Mouse (Mus musculus) erythroblast, embryonic 14.5 days (primary cell): ENCODE results near the gene Col20a1. TPM values are rescaled to one million over a fixed set of nuclear protein-coding genes. Genes with fewer than 3 reads are reported as not detected.

ENCODE experiments used
- H3K27me3 ChIP-seq: 2 replicates; pipeline ENCODE4 v1.6.1; 2012; ENCODE audit warnings: inconsistent platforms; ENCODE audit not compliant: control insufficient read depth
- H3K36me3 ChIP-seq: 2 replicates; pipeline ENCODE4 v1.6.1; 2012; ENCODE audit warnings: mild to moderate bottlenecking, inconsistent platforms; ENCODE audit not compliant: control insufficient read depth
- H3K4me1 ChIP-seq: 2 replicates; pipeline ENCODE4 v1.6.1; 2012; ENCODE audit warnings: inconsistent platforms; ENCODE audit not compliant: control insufficient read depth
- H3K4me3 ChIP-seq: replicated peaks from 2 replicates; pipeline ENCODE3; 2012; ENCODE audit warnings: moderate library complexity, mild to moderate bottlenecking, inconsistent platforms
- H3K9me3 ChIP-seq: 2 replicates; pipeline ENCODE4 v1.6.1; 2012; ENCODE audit warnings: low read length, inconsistent platforms, mixed read lengths; ENCODE audit not compliant: control insufficient read depth
- GATA1 ChIP-seq: IDR thresholded peaks from 2 replicates; pipeline ENCODE4 v1.6.1; 2012; ENCODE audit warnings: low read length, inconsistent platforms, mixed read lengths
- TAL1 ChIP-seq: IDR thresholded peaks from 3 replicates; pipeline ENCODE4 v1.6.1; 2012; ENCODE audit warnings: low read length, inconsistent platforms, mixed read lengths
- polyA plus RNA-seq: library from polyadenylated mRNA; stranded (reverse); fragments of >175 nt; gene quantifications from 2 replicates; pipeline ENCODE4 v1.2.3, GENCODE M21; 2012

Gene Col20a1
- polyA plus RNA-seq, 1 experiment, result 0.18 TPM

DNA sequence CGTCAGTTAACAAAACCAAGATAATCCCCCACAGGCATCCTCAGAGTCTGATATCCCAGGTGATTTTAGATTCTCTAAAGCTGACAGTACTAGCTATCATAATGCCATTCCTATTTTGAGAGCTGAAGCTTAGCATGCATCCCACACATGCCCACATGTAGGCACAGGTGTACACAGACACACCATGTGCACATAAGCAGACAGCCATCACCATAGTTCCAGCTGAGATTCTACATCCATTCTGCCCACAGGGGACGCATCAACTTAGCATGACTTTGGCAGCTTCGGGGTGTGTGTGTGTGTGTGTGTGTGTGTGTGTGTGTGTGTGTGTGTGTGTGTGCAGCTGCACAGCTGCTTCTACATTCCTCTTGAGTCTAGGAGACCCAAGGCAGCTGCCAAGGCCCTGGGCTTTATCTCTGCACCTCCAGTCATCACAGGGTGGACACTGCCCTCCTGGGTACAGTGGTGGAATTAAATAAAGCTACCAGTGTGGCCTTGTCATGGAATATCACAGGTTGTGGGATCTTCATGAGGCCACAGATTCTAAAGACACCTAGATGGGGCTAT is 2.1 kb downstream of the Col20a1 start:
- H3K4me3 ChIP-seq, result no peak overlapping the region
- no peaks in the 10 kb centered on the region for H3K9me3 ChIP-seq
- no peak for TF ChIP-seq GATA1
- no peak for TF ChIP-seq TAL1
- H3K4me1 ChIP-seq, result no peaks in the 10 kb centered on the region; the same call in 1 of the 2 replicates
- no peaks in the 10 kb centered on the region for H3K27me3 ChIP-seq
- H3K36me3 ChIP-seq, result peaks cover 1% of the 10 kb centered on the region; the same call in 1 of the 2 replicates

GRCm38 (mm10) chr2:180988948-180989347 is 2.6 kb downstream of the Col20a1 start:
- H3K9me3 ChIP-seq, result no peaks in the 10 kb centered on the region
- no peak for TF ChIP-seq TAL1
- no peak for TF ChIP-seq GATA1
- no peaks in the 10 kb centered on the region for H3K27me3 ChIP-seq
- no peaks in the 10 kb centered on the region; the same call in 1 of the 2 replicates for H3K4me1 ChIP-seq
- no peaks in the 10 kb centered on the region for H3K36me3 ChIP-seq
- no peak overlapping the region for H3K4me3 ChIP-seq

DNA sequence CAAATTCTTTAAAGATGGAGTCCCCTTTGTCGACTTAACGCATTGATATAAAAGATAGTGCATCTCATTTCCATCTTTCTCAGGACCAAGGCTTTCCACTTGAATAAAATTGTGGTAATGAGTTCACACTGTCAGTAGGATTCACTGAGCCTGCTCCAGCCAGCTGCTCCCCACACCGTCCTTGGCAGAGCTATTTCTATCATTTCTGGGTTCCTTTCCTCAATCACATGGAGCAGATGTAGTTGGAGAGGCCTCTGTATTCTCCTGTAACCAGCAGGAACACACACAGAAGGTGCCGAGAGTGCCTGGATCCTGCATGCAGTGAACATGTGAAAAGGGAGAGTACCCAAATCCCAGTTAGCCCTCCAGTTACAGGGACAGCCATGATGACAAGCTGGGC is 4.0 kb downstream of the Col20a1 start:
- Histone ChIP-seq H3K36me3 (no peaks in the 10 kb centered on the region), H3K9me3 (no peaks in the 10 kb centered on the region), H3K4me3 (no peak overlapping the region), H3K4me1 (no peaks in the 10 kb centered on the region), H3K27me3 (no peaks in the 10 kb centered on the region)
- TF ChIP-seq GATA1, result no peak
- no peak for TF ChIP-seq TAL1

DNA sequence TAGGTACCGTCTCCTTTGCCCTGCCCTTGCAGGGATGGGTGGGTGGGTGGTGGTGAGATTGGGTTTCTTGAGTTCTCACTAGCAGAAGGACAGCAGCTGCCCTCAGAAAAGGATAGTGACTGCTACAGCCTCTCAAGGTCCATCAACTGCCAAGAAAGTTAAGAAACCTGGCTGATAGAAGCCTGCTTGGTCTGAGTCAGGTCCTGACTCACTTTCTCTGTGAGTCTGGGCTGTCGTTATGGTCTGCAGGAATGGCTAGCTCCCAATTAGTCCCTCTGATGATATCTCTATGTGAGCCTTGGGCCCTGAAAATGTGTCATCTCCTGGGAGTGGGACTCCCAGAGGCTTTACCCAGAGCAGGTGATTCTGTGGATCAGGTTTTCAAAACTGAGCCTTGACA is 8.0 kb downstream of the Col20a1 start:
- TF ChIP-seq GATA1, result no peak
- TF ChIP-seq TAL1, result no peak
- Histone ChIP-seq H3K4me1 (no peaks in the 10 kb centered on the region), H3K27me3 (no peaks in the 10 kb centered on the region), H3K4me3 (no peak overlapping the region), H3K36me3 (no peaks in the 10 kb centered on the region), H3K9me3 (no peaks in the 10 kb centered on the region)

DNA sequence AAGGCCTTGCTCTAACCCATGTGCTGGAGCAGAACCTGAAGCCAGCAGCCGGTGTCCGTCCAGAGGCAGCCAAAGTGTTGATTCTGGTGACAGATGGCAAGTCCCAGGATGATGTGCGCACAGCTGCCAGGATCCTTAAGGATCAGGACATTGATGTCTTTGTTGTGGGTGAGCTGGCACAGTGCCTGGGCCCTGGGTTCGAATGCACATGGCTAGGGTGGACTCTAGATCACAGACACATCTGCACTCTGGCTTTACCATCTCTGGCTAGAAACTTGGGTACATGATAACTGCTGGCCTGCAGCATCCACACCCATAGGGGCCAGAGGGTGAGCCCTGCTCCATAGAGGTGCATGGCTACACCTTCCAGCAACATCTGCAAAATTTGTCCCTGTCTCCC is 9.1 kb downstream of the Col20a1 start:
- Histone ChIP-seq H3K4me3 (no peak overlapping the region), H3K27me3 (no peaks in the 10 kb centered on the region), H3K9me3 (no peaks in the 10 kb centered on the region), H3K36me3 (no peaks in the 10 kb centered on the region), H3K4me1 (no peaks in the 10 kb centered on the region)
- TF ChIP-seq GATA1 (no peak), TAL1 (no peak)

DNA sequence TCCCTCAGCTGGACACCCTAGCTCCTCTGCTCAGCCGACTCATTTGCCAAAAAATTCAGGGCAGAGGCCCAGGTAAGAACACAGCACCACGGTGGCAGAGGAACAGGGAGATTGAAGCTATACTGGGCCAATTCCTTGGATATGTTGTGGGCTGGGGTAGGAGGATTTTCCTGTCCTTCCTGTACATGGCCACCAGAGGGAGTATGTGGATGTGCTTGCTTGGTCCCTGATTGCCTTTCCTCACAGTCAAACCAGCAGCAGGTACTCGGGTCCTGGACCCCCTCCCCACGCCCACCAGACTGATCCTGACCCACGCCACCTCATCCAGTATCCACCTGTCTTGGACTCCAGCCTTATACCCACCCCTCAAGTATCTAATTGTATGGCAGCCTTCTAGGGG is 10.1 kb downstream of the Col20a1 start:
- no peak for TF ChIP-seq GATA1
- no peak for TF ChIP-seq TAL1
- H3K4me3 ChIP-seq, result no peak overlapping the region

GRCm38 (mm10) chr2:180996905-180997304 is 10.6 kb downstream of the Col20a1 start:
- H3K4me1 ChIP-seq, result no peaks in the 10 kb centered on the region
- TF ChIP-seq GATA1 (no peak), TAL1 (no peak)
- no peaks in the 10 kb centered on the region for H3K36me3 ChIP-seq
- H3K9me3 ChIP-seq, result no peaks in the 10 kb centered on the region
- H3K27me3 ChIP-seq, result no peaks in the 10 kb centered on the region
- H3K4me3 ChIP-seq, result no peak overlapping the region

More for the DNA sequence above, 10.1 kb downstream of the Col20a1 start:
- no peaks in the 10 kb centered on the region for H3K4me1 ChIP-seq
- no peaks in the 10 kb centered on the region for H3K27me3 ChIP-seq
- H3K9me3 ChIP-seq, result no peaks in the 10 kb centered on the region
- H3K36me3 ChIP-seq, result no peaks in the 10 kb centered on the region

DNA sequence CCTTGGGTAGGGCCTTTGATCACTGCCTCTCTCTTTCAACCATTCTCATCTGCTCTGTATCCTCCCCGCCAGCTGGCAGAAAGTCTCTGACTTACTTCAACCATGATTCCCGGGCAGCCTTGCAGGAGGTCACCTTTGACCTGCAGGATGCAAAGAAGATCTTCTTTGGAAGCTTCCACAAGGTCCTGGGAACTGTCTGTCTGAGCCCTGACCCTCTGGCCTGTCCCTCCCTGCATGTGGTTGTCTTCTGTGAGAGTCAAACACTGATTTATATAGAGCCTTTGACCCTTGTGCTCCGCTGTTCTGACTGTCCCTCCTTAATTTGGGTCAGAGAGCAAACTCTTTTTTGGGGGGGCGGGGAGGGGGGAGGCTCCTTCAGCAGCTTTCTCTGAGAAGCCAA is 20.7 kb downstream of the Col20a1 start:
- Histone ChIP-seq H3K27me3 (no peaks in the 10 kb centered on the region), H3K36me3 (no peaks in the 10 kb centered on the region), H3K4me1 (no peaks in the 10 kb centered on the region), H3K9me3 (no peaks in the 10 kb centered on the region), H3K4me3 (no peak overlapping the region)
- no peak for TF ChIP-seq TAL1
- no peak for TF ChIP-seq GATA1

DNA sequence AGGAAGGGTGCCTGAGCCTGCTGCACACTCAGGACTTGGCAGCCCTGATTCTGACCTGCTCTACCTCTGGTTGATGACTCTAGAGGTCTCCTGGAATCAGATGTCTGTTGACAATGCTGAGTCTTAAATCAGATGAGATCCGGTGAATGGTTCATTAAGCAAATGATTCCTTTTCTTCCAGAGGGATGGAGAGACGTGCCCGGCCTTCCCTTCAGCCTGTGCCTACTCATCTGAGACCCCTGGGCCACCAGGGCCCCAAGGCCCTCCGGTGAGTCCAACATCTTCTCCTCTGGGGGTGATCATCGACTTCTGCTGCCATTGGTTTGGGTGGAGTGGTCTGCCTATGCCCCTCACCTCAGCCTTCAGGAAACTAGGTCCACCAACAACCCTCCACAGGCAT is 22.0 kb downstream of the Col20a1 start:
- no peaks in the 10 kb centered on the region for H3K4me1 ChIP-seq
- H3K27me3 ChIP-seq, result no peaks in the 10 kb centered on the region
- H3K4me3 ChIP-seq, result no peak overlapping the region
- H3K9me3 ChIP-seq, result no peaks in the 10 kb centered on the region
- no peak for TF ChIP-seq TAL1
- no peak for TF ChIP-seq GATA1
- H3K36me3 ChIP-seq, result no peaks in the 10 kb centered on the region

GRCm38 (mm10) chr2:181031406-181031934 is 45.1 kb downstream of the Col20a1 start:
- TF ChIP-seq TAL1, result no peak
- no peak for TF ChIP-seq GATA1
- no peak overlapping the region for H3K4me3 ChIP-seq
- H3K4me1 ChIP-seq, result no peaks in the 10 kb centered on the region
- no peaks in the 10 kb centered on the region for H3K36me3 ChIP-seq
- peaks cover 3% of the 10 kb centered on the region for H3K27me3 ChIP-seq
- H3K9me3 ChIP-seq, result no peaks in the 10 kb centered on the region
